Mouse (Mus musculus) kidney, postnatal 0 days (tissue): Measurements from ENCODE around the gene Dusp27. TPM values are rescaled to one million over a fixed set of nuclear protein-coding genes. Genes with fewer than 3 reads are reported as not detected.

Source experiments
- ATAC-seq: fragments of 200-750 bp; cut with Nextera tagmentation; replicated peaks from 2 replicates; pipeline ENCODE4 v1.8.0; 2017; ENCODE audit warnings: low read depth, moderate number of reproducible peaks, moderate TSS enrichment, moderate library complexity; ENCODE audit not compliant: low FRiP score
- DNase-seq: peaks from one replicate; pipeline ENCODE4 v3.0.0-alpha.2; 2016; ENCODE audit warnings: low spot score
- H3K27ac ChIP-seq: fragments of 300-500 bp; sonication (generic); 2 replicates; pipeline ENCODE4 v1.5.1; 2014; ENCODE audit warnings: mild to moderate bottlenecking
- H3K27me3 ChIP-seq: fragments of 300-500 bp; sonication (generic); 2 replicates; pipeline ENCODE4 v1.6.1; 2014; ENCODE audit warnings: low read length, mixed read lengths; ENCODE audit not compliant: insufficient read depth
- H3K36me3 ChIP-seq: fragments of 300-500 bp; sonication (generic); 2 replicates; pipeline ENCODE4 v1.6.1; 2014; ENCODE audit warnings: low read length, mixed read lengths; ENCODE audit not compliant: insufficient read depth
- H3K4me1 ChIP-seq: fragments of 300-500 bp; sonication (generic); replicated peaks from 2 replicates; pipeline ENCODE4 v1.6.1; 2014; ENCODE audit warnings: antibody characterized with exemption, low read length, mixed read lengths; ENCODE audit not compliant: insufficient read depth
- H3K4me2 ChIP-seq: fragments of 300-500 bp; sonication (generic); 2 replicates; pipeline ENCODE4 v1.6.1; 2014; ENCODE audit warnings: mild to moderate bottlenecking, low read length, moderate library complexity, mixed read lengths
- H3K4me3 ChIP-seq: fragments of 300-500 bp; sonication (generic); replicated peaks from 2 replicates; pipeline ENCODE4 v1.5.1; 2014; ENCODE audit warnings: low read depth, low read length
- H3K9ac ChIP-seq: fragments of 300-500 bp; sonication (generic); 2 replicates; pipeline ENCODE4 v1.6.1; 2014; ENCODE audit warnings: low read depth, low read length
- H3K9me3 ChIP-seq: fragments of 300-500 bp; sonication (generic); replicated peaks from 2 replicates; pipeline ENCODE4 v1.6.1; 2016; ENCODE audit warnings: low read length, inconsistent platforms, mixed read lengths
- CTCF ChIP-seq: IDR thresholded peaks from 2 replicates; pipeline ENCODE4 v1.5.1; 2016; ENCODE audit warnings: antibody characterized with exemption, low read depth, mild to moderate bottlenecking, moderate library complexity
- WGBS: fragments of 180-500 bp; shearing (Covaris S2); extraction: QIAGEN DNeasy Blood & Tissue Kit; methylation state at CpG from one replicate; pipeline ENCODE4 v1.1.7; 2014; 5-methylcytosine and 5-hydroxymethylcytosine counted together
- polyA plus RNA-seq: library from polyadenylated mRNA; unstranded; fragments of >200 nt; fragmentation: Nextera tagmentation; extraction: Ambion mirVana; gene quantifications from 2 replicates; pipeline ENCODE4 v1.2.1, GENCODE M21; 2015

Gene Dusp27
- polyA plus RNA-seq, 1 experiment from 2014 or later = 0.12 TPM

GRCm38 (mm10) chr1:166115719-166116118, 12.0 kb downstream of the Dusp27 start:
- TF ChIP-seq CTCF = no peak
- Histone ChIP-seq H3K27me3 (no peaks in the 10 kb centered on the region), H3K4me3 (no peak overlapping the region), H3K4me2 (no peak overlapping the region), H3K9ac (no peak overlapping the region), H3K4me1 (no peaks in the 10 kb centered on the region), H3K27ac (no peak overlapping the region), H3K9me3 (no peaks in the 10 kb centered on the region), H3K36me3 (no peaks in the 10 kb centered on the region)
- ATAC-seq = no peak
- DNase-seq = no peak
- 90% methylated on average over 4 of the region's 4 CpGs for WGBS

DNA sequence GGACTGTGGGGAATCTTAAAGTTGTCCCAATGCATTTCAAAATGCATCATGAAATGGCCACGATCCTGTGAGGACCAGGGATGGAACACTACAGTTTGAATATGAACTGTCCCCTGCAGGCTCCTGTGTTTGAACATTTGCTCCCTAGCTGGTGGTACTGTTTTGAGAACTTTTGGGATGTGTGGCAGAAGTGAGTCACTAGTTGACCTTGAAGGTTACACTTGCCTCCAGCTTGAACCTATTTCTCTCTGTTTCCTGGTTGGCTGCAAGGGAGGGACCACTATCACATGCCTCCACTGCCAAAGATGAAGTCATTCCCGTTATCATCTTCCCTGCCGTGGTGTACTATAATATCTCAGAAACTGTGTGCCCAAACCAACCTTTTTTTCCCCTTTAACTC, 12.7 kb downstream of the Dusp27 start:
- H3K9ac ChIP-seq = no peak overlapping the region
- H3K4me2 ChIP-seq = no peak overlapping the region
- no peak for DNase-seq
- no peak for ATAC-seq
- H3K9me3 ChIP-seq = no peaks in the 10 kb centered on the region
- H3K4me3 ChIP-seq = no peak overlapping the region
- no peaks in the 10 kb centered on the region for H3K36me3 ChIP-seq
- no peaks in the 10 kb centered on the region for H3K4me1 ChIP-seq
- 82% methylated on average over 3 of the region's 3 CpGs for WGBS
- H3K27me3 ChIP-seq = no peaks in the 10 kb centered on the region
- TF ChIP-seq CTCF = no peak
- no peak overlapping the region for H3K27ac ChIP-seq

DNA sequence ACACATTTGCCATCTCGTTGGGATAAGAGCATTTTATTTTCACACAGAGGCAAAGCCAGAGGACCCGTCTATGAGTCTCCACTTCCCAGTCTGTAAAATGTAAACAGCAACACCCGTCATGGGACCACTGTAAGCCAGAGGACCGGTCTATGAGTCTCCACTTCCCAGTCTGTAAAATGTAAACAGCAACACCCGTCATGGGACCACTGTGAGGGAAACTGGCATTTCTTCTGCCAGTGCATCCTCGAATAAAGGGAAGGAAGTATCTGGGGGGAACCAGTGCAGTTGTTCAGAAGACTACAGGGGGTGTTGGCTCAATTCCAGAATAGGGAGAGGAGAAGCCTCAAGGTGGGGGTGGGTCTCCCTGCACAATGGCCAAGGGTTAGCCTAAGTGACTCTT, 22.3 kb downstream of the Dusp27 start:
- Histone ChIP-seq H3K36me3 (no peaks in the 10 kb centered on the region), H3K4me2 (no peak overlapping the region), H3K27me3 (no peaks in the 10 kb centered on the region), H3K27ac (no peak overlapping the region), H3K4me3 (no peak overlapping the region), H3K9ac (no peak overlapping the region), H3K4me1 (no peaks in the 10 kb centered on the region), H3K9me3 (no peaks in the 10 kb centered on the region)
- DNase-seq (no peak), ATAC-seq (no peak)
- 65% methylated on average over 6 of the region's 6 CpGs for WGBS
- TF ChIP-seq CTCF = no peak

GRCm38 (mm10) chr1:166104858-166105257, 22.9 kb downstream of the Dusp27 start:
- Histone ChIP-seq H3K4me2 (no peak overlapping the region), H3K4me1 (no peaks in the 10 kb centered on the region), H3K9me3 (no peaks in the 10 kb centered on the region), H3K4me3 (no peak overlapping the region), H3K27me3 (no peaks in the 10 kb centered on the region), H3K27ac (no peak overlapping the region), H3K9ac (no peak overlapping the region), H3K36me3 (no peaks in the 10 kb centered on the region)
- no peak for ATAC-seq
- no peak for DNase-seq
- WGBS = 88% methylated on average over 3 of the region's 3 CpGs
- TF ChIP-seq CTCF = no peak

GRCm38 (mm10) chr1:166102920-166103608, 24.7 kb downstream of the Dusp27 start:
- H3K9me3 ChIP-seq = no peaks in the 10 kb centered on the region
- 60% methylated on average over 11 of the region's 11 CpGs for WGBS

DNA sequence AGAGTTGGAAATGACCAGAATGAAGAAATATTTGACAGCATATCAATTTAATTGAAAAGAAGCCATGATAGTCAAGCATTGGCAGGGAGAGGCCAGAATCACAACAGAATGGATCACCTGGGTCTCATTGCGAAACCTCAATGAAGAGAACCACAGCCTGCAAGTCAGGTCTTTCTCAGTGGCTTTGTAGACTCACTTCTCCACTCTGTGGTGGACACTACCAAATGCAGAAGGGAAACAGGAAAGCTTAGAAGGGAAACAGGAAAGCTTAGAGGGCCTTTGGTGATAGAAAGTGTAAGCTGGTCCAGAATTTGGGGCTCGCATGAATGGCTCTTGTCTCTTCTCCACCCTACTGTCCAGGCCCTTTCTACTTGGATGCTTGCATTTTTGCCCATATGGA, 29.6 kb downstream of the Dusp27 start:
- ATAC-seq (no peak), DNase-seq (no peak)
- Histone ChIP-seq H3K4me1 (no peaks in the 10 kb centered on the region), H3K9ac (no peak overlapping the region), H3K36me3 (no peaks in the 10 kb centered on the region), H3K9me3 (no peaks in the 10 kb centered on the region), H3K27me3 (no peaks in the 10 kb centered on the region), H3K4me2 (no peak overlapping the region), H3K27ac (no peak overlapping the region), H3K4me3 (no peak overlapping the region)
- TF ChIP-seq CTCF = no peak
- WGBS = 96% methylated on average over 2 of the region's 2 CpGs

More at GRCm38 (mm10) chr1:166102920-166103608, 24.7 kb downstream of the Dusp27 start:
- Histone ChIP-seq H3K27ac (no peak overlapping the region), H3K4me1 (no peaks in the 10 kb centered on the region), H3K36me3 (no peaks in the 10 kb centered on the region), H3K4me3 (no peak overlapping the region), H3K4me2 (no peak overlapping the region), H3K9ac (no peak overlapping the region), H3K27me3 (no peaks in the 10 kb centered on the region)
- TF ChIP-seq CTCF = peak; percentile 64
- ATAC-seq = no peak
- no peak for DNase-seq

- H3K9ac ChIP-seq = no peak overlapping the region
- H3K4me3 ChIP-seq = no peak overlapping the region
- H3K9me3 ChIP-seq = no peaks in the 10 kb centered on the region
- WGBS = 85% methylated on average over 3 of the region's 3 CpGs
- DNase-seq = no peak
- H3K4me2 ChIP-seq = no peak overlapping the region
- no peak for TF ChIP-seq CTCF
- no peaks in the 10 kb centered on the region for H3K4me1 ChIP-seq
- no peak overlapping the region for H3K27ac ChIP-seq
- H3K36me3 ChIP-seq = no peaks in the 10 kb centered on the region
- H3K27me3 ChIP-seq = no peaks in the 10 kb centered on the region
- ATAC-seq = no peak
These were observed 33.3 kb downstream of the Dusp27 start for GRCm38 (mm10) chr1:166094462-166094861.
